Comparison of ENCODE assay signal across 12 mouse cellular contexts in genomic region chr4:139131858-139132672, GRCm38 (mm10). TPM values are rescaled to one million over a fixed set of nuclear protein-coding genes. Genes with fewer than 3 reads are reported as not detected.
DNase-seq lines count a peak whose midpoint lies in the region; ATAC-seq and TF ChIP-seq lines count a peak whose summit lies in the region.
"Had no signal": no experiment of that assay in that cellular context is flagged by ENCODE, and none has a peak within 500 bp of the region (broad histone marks: within the 10 kb centered on the region; RNA-seq: fewer than 3 reads in every experiment).

No protein-coding gene starts in this region.

- H3K4me1 ChIP-seq in erythroblast, embryonic 14.5 days (ENCODE audit: control insufficient read depth), result peaks cover 35% of the 10 kb centered on the region
- no peaks in the 10 kb centered on the region for H3K4me1 ChIP-seq in lung, embryonic 14.5 days (ENCODE audit: insufficient read depth)
- peaks cover 2% of the 10 kb centered on the region; the same call in 1 of the 2 replicates for H3K4me1 ChIP-seq in lung, adult 2 months (ENCODE audit: control insufficient read depth, insufficient read depth, low read length)
- H3K4me1 ChIP-seq in limb, embryonic 13.5 days, result peaks cover 25% of the 10 kb centered on the region

- peak overlapping the region; percentile 34 for H3K4me3 ChIP-seq in erythroblast, embryonic 14.5 days (replicated peaks)
- no peak overlapping the region for H3K4me3 ChIP-seq in lung, embryonic 14.5 days (ENCODE audit: low read depth, low read length)
- H3K4me3 ChIP-seq in lung, adult 2 months (replicated peaks; ENCODE audit: extremely low read depth, low read depth, low read length), result no peak overlapping the region
- H3K4me3 ChIP-seq in limb, embryonic 13.5 days, result peak overlapping the region; percentile 93; the same call in 1 of the 2 replicates

- peak overlapping the region; percentile 83; the same call in 1 of the 2 replicates for H3K4me2 ChIP-seq in lung, embryonic 14.5 days
- peak overlapping the region; percentile 92 for H3K4me2 ChIP-seq in limb, embryonic 13.5 days (replicated peaks)

- TF ChIP-seq POLR2A in lung, adult 2 months (IDR thresholded peaks at IDR 0.05; ENCODE audit: borderline replicate concordance, extremely low read depth, low read depth, low read length), result no peak

- peaks cover under 1% of the 10 kb centered on the region for H3K9me3 ChIP-seq in erythroblast, embryonic 14.5 days (ENCODE audit: control insufficient read depth, low read length)
- H3K9me3 ChIP-seq in lung, embryonic 14.5 days (ENCODE audit: low read depth, low read length), result no peaks in the 10 kb centered on the region
- H3K9me3 ChIP-seq in limb, embryonic 13.5 days, result 0 out of 2 replicates have a peak, but pooled peaks cover 2% of the 10 kb centered on the region

- WGBS in lung, embryonic 14.5 days, result 81% methylated on average over 14 of the region's 14 CpGs
- 87% methylated on average over 14 of the region's 14 CpGs for WGBS in lung, adult 2 months
- WGBS in limb, embryonic 13.5 days, result 81% methylated on average over 14 of the region's 14 CpGs

- no peak for ATAC-seq in erythroblast, adult 5-6 weeks (replicated peaks; ENCODE audit: low FRiP score, poor library complexity, severe bottlenecking)
- ATAC-seq in lung, embryonic 14.5 days (ENCODE audit: insufficient read depth), result no peak
- no peak for ATAC-seq in limb, embryonic 13.5 days (ENCODE audit: low FRiP score, low read depth)

- no peak overlapping the region for H3K27ac ChIP-seq in lung, embryonic 14.5 days (ENCODE audit: low read depth)
- H3K27ac ChIP-seq in limb, embryonic 13.5 days, result no peak overlapping the region

- peaks cover 6% of the 10 kb centered on the region for H3K36me3 ChIP-seq in erythroblast, embryonic 14.5 days (ENCODE audit: control insufficient read depth)
- H3K36me3 ChIP-seq in lung, embryonic 14.5 days (ENCODE audit: insufficient read depth), result no peaks in the 10 kb centered on the region
- H3K36me3 ChIP-seq in limb, embryonic 13.5 days, result peaks cover 2% of the 10 kb centered on the region; the same call in 1 of the 2 replicates

- intact Hi-C loops in gastrocnemius, postnatal 36 days (cut with DNase I), result loop anchor here (5.0 kb wide), 1 partner anchor 115 kb away; no protein-coding TSS in a partner anchor

- no peaks in the 10 kb centered on the region for H3K27me3 ChIP-seq in erythroblast, embryonic 14.5 days (ENCODE audit: control insufficient read depth)
- no peaks in the 10 kb centered on the region for H3K27me3 ChIP-seq in lung, embryonic 14.5 days (ENCODE audit: insufficient read depth, low read length)
- no peaks in the 10 kb centered on the region for H3K27me3 ChIP-seq in limb, embryonic 13.5 days

- no peak for DNase-seq in lung, embryonic 14.5 days
- no peak for DNase-seq in lung, adult 2 months
- DNase-seq in testis, postnatal 10 days (ENCODE audit: low spot score), result peak; percentile 56
- no peak for DNase-seq in lung, postnatal 36 days
- no peak for DNase-seq in gastrocnemius, postnatal 36 days
- DNase-seq: adrenal gland, postnatal 25 days; heart, adult 2 months; kidney, adult 18-20 months had no signal

- H3K9ac ChIP-seq in lung, embryonic 14.5 days, result no peak overlapping the region
- H3K9ac ChIP-seq in limb, embryonic 13.5 days, result no peak overlapping the region

- no peak for TF ChIP-seq CTCF in lung, embryonic 14.5 days (IDR thresholded peaks at IDR 0.05; ENCODE audit: low read depth)
- no peak for TF ChIP-seq CTCF in lung, adult 2 months (IDR thresholded peaks at IDR 0.05; ENCODE audit: insufficient read depth, low read length)

RNA-seq across cellular contexts. Expression of gene Minos1, which starts 1.2 kb away (rescaled TPM):
- 3.1 and 4.0 TPM in 2 replicates for polyA plus RNA-seq in erythroblast, embryonic 14.5 days (2012)
- 103 and 127 TPM in 2 replicates for total RNA-seq in erythroblast, adult 5-6 weeks (2015; ENCODE audit: low replicate concordance)
- 36.6 and 91.7 TPM in 2 replicates for total RNA-seq in erythroblast, adult 5-6 weeks (2017; ENCODE audit: low replicate concordance)
- 501 and 531 TPM in 2 replicates for polyA plus RNA-seq in lung, embryonic 14.5 days (2014; fragmentation: Nextera tagmentation; extraction: Ambion mirVana)
- polyA plus RNA-seq in lung, adult 2 months (2012; rRNA removed), result 29.7 and 37.7 TPM in 2 replicates
- polyA plus RNA-seq in limb, embryonic 13.5 days (2015; fragmentation: Nextera tagmentation; extraction: Ambion mirVana), result 441 and 454 TPM in 2 replicates
- 100 to 1,000 TPM; 353 to 374 TPM for total RNA-seq in gastrocnemius, postnatal 36 days (2021)

RNA-seq across cellular contexts. Expression of gene Nbl1, which starts 39.3 kb away (rescaled TPM):
- 0.03 TPM in 1 of 2 replicates, not detected in the other for polyA plus RNA-seq in erythroblast, embryonic 14.5 days (2012)
- not detected in 2 replicates for total RNA-seq in erythroblast, adult 5-6 weeks (2015; ENCODE audit: low replicate concordance)
- total RNA-seq in erythroblast, adult 5-6 weeks (2017; ENCODE audit: low replicate concordance), result not detected in 2 replicates
- polyA plus RNA-seq in lung, embryonic 14.5 days (2014; fragmentation: Nextera tagmentation; extraction: Ambion mirVana), result 43.8 and 48.0 TPM in 2 replicates
- 330 and 497 TPM in 2 replicates for polyA plus RNA-seq in lung, adult 2 months (2012; rRNA removed)
- 140 and 143 TPM in 2 replicates for polyA plus RNA-seq in limb, embryonic 13.5 days (2015; fragmentation: Nextera tagmentation; extraction: Ambion mirVana)
- total RNA-seq in gastrocnemius, postnatal 36 days (2021), result 10 to 100 TPM; 22.6 to 22.8 TPM

RNA-seq across cellular contexts. Expression of gene Htr6, which starts 56.7 kb away (rescaled TPM):
- polyA plus RNA-seq in erythroblast, embryonic 14.5 days (2012), result not detected in 2 replicates
- not detected in 2 replicates for total RNA-seq in erythroblast, adult 5-6 weeks (2015; ENCODE audit: low replicate concordance)
- not detected in 2 replicates for total RNA-seq in erythroblast, adult 5-6 weeks (2017; ENCODE audit: low replicate concordance)
- not detected in 2 replicates for polyA plus RNA-seq in lung, embryonic 14.5 days (2014; fragmentation: Nextera tagmentation; extraction: Ambion mirVana)
- 0.19 and 0.22 TPM in 2 replicates for polyA plus RNA-seq in lung, adult 2 months (2012; rRNA removed)
- 0.27 and 0.34 TPM in 2 replicates for polyA plus RNA-seq in limb, embryonic 13.5 days (2015; fragmentation: Nextera tagmentation; extraction: Ambion mirVana)
- total RNA-seq in gastrocnemius, postnatal 36 days (2021), result not detected
- total RNA-seq: heart, adult 2 months had no signal
- polyA plus RNA-seq: heart, adult 2 months; spleen, adult 2 months had no signal

Comparison
In these comparisons a context has a peak if more than half of its experiments do, and no peak if none do; other contexts are left out.
1. RNA of gene Minos1, which starts 1.2 kb away (polyA plus RNA-seq): 501 to 531 TPM in lung, embryonic 14.5 days and 441 to 454 TPM in limb, embryonic 13.5 days; 29.7 to 37.7 TPM in lung, adult 2 months and 3.1 to 4.0 TPM in erythroblast, embryonic 14.5 days; every median in the first group is over 10 times any median in the second.
2. H3K4me3 ChIP-seq: peak in erythroblast, embryonic 14.5 days (single experiment) and limb, embryonic 13.5 days (single experiment); none in lung, embryonic 14.5 days (single experiment) and lung, adult 2 months (single experiment).
3. RNA of gene Nbl1, which starts 39.3 kb away (polyA plus RNA-seq): 330 to 497 TPM in lung, adult 2 months, 140 to 143 TPM in limb, embryonic 13.5 days and 43.8 to 48.0 TPM in lung, embryonic 14.5 days; 0.03 TPM in erythroblast, embryonic 14.5 days; every median in the first group is over 10 times any median in the second.